Mouse (Mus musculus) midbrain, postnatal 0 days (tissue): ENCODE data around the gene Gm5416. TPM values are rescaled to one million over a fixed set of nuclear protein-coding genes. Genes with fewer than 3 reads are reported as not detected.
"Not testable (repeated sequence)": the region's sequence is repeated elsewhere in the genome, so short reads cannot be mapped to it uniquely, and the experiment has no call there.

Experiments
- ATAC-seq: fragments of 200-750 bp; cut with Nextera tagmentation; 2 replicates; pipeline ENCODE4 v1.8.0; 2017; ENCODE audit warnings: moderate number of reproducible peaks, mild to moderate bottlenecking, moderate TSS enrichment, moderate library complexity; ENCODE audit not compliant: low FRiP score
- DNase-seq: peaks from one replicate; pipeline ENCODE4 v3.0.0-alpha.2; 2015; ENCODE audit warnings: low spot score
- H3K27ac ChIP-seq: fragments of 300-500 bp; sonication (generic); 2 replicates; pipeline ENCODE4 v1.5.1; 2014; ENCODE audit warnings: low read depth, mild to moderate bottlenecking, low read length, mixed read lengths
- H3K27me3 ChIP-seq: fragments of 300-500 bp; sonication (generic); 2 replicates; pipeline ENCODE4 v1.6.1; 2014; ENCODE audit warnings: low read length, control low read depth, mixed read lengths; ENCODE audit not compliant: insufficient read depth
- H3K36me3 ChIP-seq: fragments of 300-500 bp; sonication (generic); 2 replicates; pipeline ENCODE4 v1.6.1; 2014; ENCODE audit warnings: low read length, control low read depth, mixed read lengths; ENCODE audit not compliant: insufficient read depth
- H3K4me1 ChIP-seq: fragments of 300-500 bp; sonication (generic); 2 replicates; pipeline ENCODE4 v1.6.1; 2014; ENCODE audit warnings: mild to moderate bottlenecking, control low read depth, antibody characterized with exemption, low read length, mixed read lengths; ENCODE audit not compliant: insufficient read depth
- H3K4me2 ChIP-seq: fragments of 300-500 bp; sonication (generic); 2 replicates; pipeline ENCODE4 v1.6.1; 2014; ENCODE audit warnings: low read depth, mild to moderate bottlenecking, low read length, mixed read lengths; ENCODE audit not compliant: poor library complexity, severe bottlenecking
- H3K4me3 ChIP-seq: fragments of 300-500 bp; sonication (generic); 2 replicates; pipeline ENCODE4 v1.5.1; 2014; ENCODE audit warnings: low read depth, mild to moderate bottlenecking, low read length, moderate library complexity
- H3K9ac ChIP-seq: fragments of 300-500 bp; sonication (generic); replicated peaks from 2 replicates; pipeline ENCODE4 v1.6.1; 2014; ENCODE audit warnings: mild to moderate bottlenecking, low read length, moderate library complexity, mixed read lengths; ENCODE audit not compliant: poor library complexity, severe bottlenecking
- H3K9me3 ChIP-seq: fragments of 300-500 bp; sonication (generic); 2 replicates; pipeline ENCODE4 v1.6.1; 2016; ENCODE audit warnings: low read length, control low read depth
- CTCF ChIP-seq: IDR thresholded peaks from 2 replicates; pipeline ENCODE4 v1.5.1; 2016; ENCODE audit warnings: antibody characterized with exemption, mild to moderate bottlenecking
- WGBS: fragments of 180-500 bp; shearing (Covaris S2); extraction: QIAGEN DNeasy Blood & Tissue Kit; methylation state at CpG from one replicate; pipeline ENCODE4 v1.1.7; 2014; 5-methylcytosine and 5-hydroxymethylcytosine counted together
- polyA plus RNA-seq: library from polyadenylated mRNA; unstranded; fragments of >200 nt; fragmentation: Nextera tagmentation; extraction: Ambion mirVana; gene quantifications from 2 replicates; pipeline ENCODE4 v1.2.1, GENCODE M21; 2015
- total RNA-seq: library from RNA; depleted of rRNA; stranded (reverse); fragments of >200 nt; gene quantifications from 2 replicates; pipeline ENCODE4 v1.2.3, GENCODE M21; 2014; rRNA removed

The Gm5416 gene
- total and polyA plus RNA-seq, 2 experiments from 2014 or later = not detected

DNA sequence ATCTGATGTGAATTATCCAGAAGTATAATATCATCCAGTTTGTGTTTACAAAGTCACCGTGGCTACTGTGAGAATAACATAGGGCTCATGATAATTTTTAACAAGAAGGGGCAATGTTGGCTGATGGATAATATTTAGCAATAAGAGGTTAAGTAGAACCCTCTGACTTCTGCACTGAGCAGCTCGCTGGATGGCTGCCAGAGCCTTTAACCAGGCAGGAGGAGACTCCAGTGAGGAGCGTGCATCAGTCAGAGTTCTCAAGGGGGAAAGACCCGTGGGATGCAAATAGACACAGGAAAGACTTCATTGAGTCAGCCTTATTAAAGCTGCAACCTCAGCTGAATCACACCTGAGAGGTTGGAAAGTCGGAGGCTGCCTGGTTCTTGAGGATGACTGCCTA, 6.4 kb upstream of the Gm5416 start:
- ATAC-seq (no peak), DNase-seq (no peak)
- H3K27me3 ChIP-seq = no peaks in the 10 kb centered on the region
- no peak overlapping the region for H3K27ac ChIP-seq
- H3K9me3 ChIP-seq = no peaks in the 10 kb centered on the region
- WGBS = 79% methylated on average over 5 of the region's 5 CpGs
- TF ChIP-seq CTCF = no peak
- H3K36me3 ChIP-seq = no peaks in the 10 kb centered on the region
- H3K4me2 ChIP-seq = no peak overlapping the region
- no peaks in the 10 kb centered on the region for H3K4me1 ChIP-seq
- no peak overlapping the region for H3K4me3 ChIP-seq
- H3K9ac ChIP-seq = no peak overlapping the region

DNA sequence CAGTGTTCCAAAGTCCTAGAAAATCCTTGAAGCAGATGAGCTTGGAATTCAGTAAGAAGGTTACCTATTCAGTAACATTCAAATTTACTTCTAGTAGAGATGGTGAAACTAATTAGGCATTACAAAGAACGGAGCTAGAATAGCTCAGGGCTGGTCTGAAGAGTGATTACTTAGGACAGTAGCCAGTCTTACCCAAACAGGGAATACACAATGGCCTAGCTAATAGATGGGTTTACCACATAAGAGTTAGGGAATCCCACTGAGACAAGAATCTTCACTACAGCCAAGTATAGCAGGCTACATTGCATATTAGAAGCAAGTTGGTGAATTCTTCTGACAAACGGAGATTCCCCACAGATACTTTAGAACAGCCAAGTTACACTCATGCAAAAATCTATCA, 4.5 kb upstream of the Gm5416 start:
- not testable (repeated sequence) for H3K4me3 ChIP-seq, ATAC-seq, H3K9ac ChIP-seq, H3K9me3 ChIP-seq, H3K27ac ChIP-seq, H3K4me2 ChIP-seq, H3K27me3 ChIP-seq, H3K4me1 ChIP-seq, H3K36me3 ChIP-seq, DNase-seq
- 48% methylated on average over 2 of the region's 2 CpGs for WGBS

DNA sequence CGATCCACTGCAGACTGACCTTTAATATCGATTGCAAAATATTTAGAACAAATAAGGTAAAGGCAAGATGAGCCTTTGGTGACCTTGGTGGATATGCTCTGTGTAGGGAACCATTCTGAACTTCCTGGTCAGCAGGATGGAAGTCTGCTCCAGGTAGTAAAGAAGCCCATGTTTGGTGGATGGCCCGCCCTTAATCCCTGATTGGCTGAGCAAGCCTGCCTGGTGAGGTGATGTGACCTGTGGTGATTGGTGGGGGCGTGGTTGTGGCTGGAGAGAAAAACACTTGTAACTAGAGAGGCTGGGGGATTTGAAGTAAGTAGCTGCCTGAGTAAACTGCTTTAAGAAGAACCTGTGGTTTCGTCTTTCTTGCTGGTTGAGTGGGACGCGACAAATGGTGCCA, 11.0 kb downstream of the Gm5416 start, which contains the start of gene 2010005H15Rik:
2010005H15Rik (plus strand) TSS at position 301 of the 400 bp plus-strand sequence.
- H3K27me3 ChIP-seq, DNase-seq, H3K36me3 ChIP-seq, H3K4me2 ChIP-seq, H3K9ac ChIP-seq, H3K4me3 ChIP-seq, ATAC-seq, H3K4me1 ChIP-seq, H3K9me3 ChIP-seq, H3K27ac ChIP-seq: not testable (repeated sequence)
- WGBS = 95% methylated on average over 6 of the region's 7 CpGs

DNA sequence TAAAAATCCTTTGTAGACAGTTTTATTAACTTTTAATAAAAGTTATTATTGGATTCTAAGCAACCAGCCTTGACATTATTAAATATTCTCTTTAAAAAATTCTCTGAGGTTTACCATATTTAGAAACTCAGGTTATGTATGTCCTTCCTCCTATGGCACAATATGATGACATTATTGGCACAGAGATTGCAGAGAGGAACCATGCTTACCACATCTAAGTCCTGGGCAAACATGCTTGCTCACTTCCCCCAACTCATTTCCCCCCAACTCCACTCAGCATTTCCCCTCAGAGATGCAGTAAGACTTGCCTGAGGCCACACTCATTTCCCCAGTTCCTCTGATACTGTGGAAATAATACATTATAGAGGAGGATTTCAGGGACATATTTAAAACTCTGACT, 50.4 kb downstream of the Gm5416 start:
- not testable (repeated sequence) for DNase-seq, H3K9me3 ChIP-seq, H3K4me1 ChIP-seq

More for the DNA sequence above, 50.4 kb downstream of the Gm5416 start:
- H3K4me2 ChIP-seq, H3K4me3 ChIP-seq, H3K36me3 ChIP-seq, H3K9ac ChIP-seq, H3K27ac ChIP-seq, ATAC-seq, H3K27me3 ChIP-seq: not testable (repeated sequence)

Other genes starting within 250 kb of the Gm5416 start
- gene Kpna1, start 231.7 kb upstream of the Gm5416 start, total RNA-seq = 68.5 and 84.4 TPM in 2 replicates
- 56.0 and 61.6 TPM in 2 replicates for gene Kpna1, start 231.7 kb upstream of the Gm5416 start, polyA plus RNA-seq
- 5.8 and 9.3 TPM in 2 replicates for gene Wdr5b, start 169.2 kb upstream of the Gm5416 start, total RNA-seq
- 6.1 and 6.6 TPM in 2 replicates for gene Wdr5b, start 169.2 kb upstream of the Gm5416 start, polyA plus RNA-seq
- gene Fam162a, start 138.8 kb upstream of the Gm5416 start, total RNA-seq = 9.2 and 25.0 TPM in 2 replicates
- 117 and 123 TPM in 2 replicates for gene Fam162a, start 138.8 kb upstream of the Gm5416 start, polyA plus RNA-seq
- 8.2 and 14.3 TPM in 2 replicates for gene Ccdc58, start 138.7 kb upstream of the Gm5416 start, total RNA-seq
- 22.9 and 26.6 TPM in 2 replicates for gene Ccdc58, start 138.7 kb upstream of the Gm5416 start, polyA plus RNA-seq
- 0.22 TPM in 1 of 2 replicates, not detected in the other for gene Csta1, start 79.2 kb upstream of the Gm5416 start, total RNA-seq
- gene Csta1, start 79.2 kb upstream of the Gm5416 start, polyA plus RNA-seq = not detected in 2 replicates
- gene Stfa2l1, start 53.6 kb upstream of the Gm5416 start, total RNA-seq = not detected in 2 replicates
- 0.58 TPM in 1 of 2 replicates, not detected in the other for gene Stfa2l1, start 53.6 kb upstream of the Gm5416 start, polyA plus RNA-seq
- gene Gm5483, start 26.2 kb upstream of the Gm5416 start, total RNA-seq = not detected in 2 replicates
- 0.48 and 1.0 TPM in 2 replicates for gene Gm5483, start 26.2 kb upstream of the Gm5416 start, polyA plus RNA-seq
- not detected in 2 replicates for gene 2010005H15Rik, start 11.1 kb downstream of the Gm5416 start, total RNA-seq
- gene 2010005H15Rik, start 11.1 kb downstream of the Gm5416 start, polyA plus RNA-seq = not detected in 2 replicates
- 0.55 TPM in 1 of 2 replicates, not detected in the other for gene Stfa1, start 66.5 kb downstream of the Gm5416 start, total RNA-seq
- gene Stfa1, start 66.5 kb downstream of the Gm5416 start, polyA plus RNA-seq = 0.49 and 1.1 TPM in 2 replicates
- gene BC117090, start 123.9 kb downstream of the Gm5416 start, total RNA-seq = not detected in 2 replicates
- not detected in 2 replicates for gene BC117090, start 123.9 kb downstream of the Gm5416 start, polyA plus RNA-seq
- gene BC100530, start 157.3 kb downstream of the Gm5416 start, total RNA-seq = 1.5 and 11.5 TPM in 2 replicates
- gene BC100530, start 157.3 kb downstream of the Gm5416 start, polyA plus RNA-seq = 0.38 and 0.59 TPM in 2 replicates
- gene Stfa2, start 198.1 kb downstream of the Gm5416 start, total RNA-seq = not detected in 2 replicates
- 0.40 and 0.75 TPM in 2 replicates for gene Stfa2, start 198.1 kb downstream of the Gm5416 start, polyA plus RNA-seq
- gene Stfa3, start 245.0 kb downstream of the Gm5416 start, total RNA-seq = 9.9 TPM in 1 of 2 replicates, not detected in the other
- not detected in 2 replicates for gene Stfa3, start 245.0 kb downstream of the Gm5416 start, polyA plus RNA-seq